Mouse (Mus musculus) intestine, postnatal 0 days (tissue): ENCODE measurements around the gene Rnf150. TPM values are rescaled to one million over a fixed set of nuclear protein-coding genes. Genes with fewer than 3 reads are reported as not detected.
"Not testable (repeated sequence)": the region's sequence is repeated elsewhere in the genome, so short reads cannot be mapped to it uniquely, and the experiment has no call there.

Source experiments
- ATAC-seq: fragments of 200-750 bp; cut with Nextera tagmentation; 2 replicates; pipeline ENCODE4 v1.8.0; 2017; ENCODE audit warnings: mild to moderate bottlenecking, moderate TSS enrichment, moderate library complexity
- H3K27ac ChIP-seq: fragments of 300-500 bp; sonication (generic); 2 replicates; pipeline ENCODE4 v1.5.1; 2014; ENCODE audit warnings: mild to moderate bottlenecking, low read depth, low read length, moderate library complexity
- H3K27me3 ChIP-seq: fragments of 300-500 bp; sonication (generic); replicated peaks from 2 replicates; pipeline ENCODE4 v1.6.1; 2014; ENCODE audit warnings: low read length, mixed read lengths; ENCODE audit not compliant: control insufficient read depth, insufficient read depth
- H3K36me3 ChIP-seq: fragments of 300-500 bp; sonication (generic); 2 replicates; pipeline ENCODE4 v1.6.1; 2014; ENCODE audit warnings: mild to moderate bottlenecking, moderate library complexity; ENCODE audit not compliant: control insufficient read depth, insufficient read depth
- H3K4me1 ChIP-seq: fragments of 300-500 bp; sonication (generic); replicated peaks from 2 replicates; pipeline ENCODE4 v1.6.1; 2014; ENCODE audit warnings: antibody characterized with exemption, low read length, mixed read lengths; ENCODE audit not compliant: control insufficient read depth, insufficient read depth
- H3K4me2 ChIP-seq: fragments of 300-500 bp; sonication (generic); replicated peaks from 2 replicates; pipeline ENCODE4 v1.6.1; 2014; ENCODE audit warnings: low read depth, mild to moderate bottlenecking, moderate library complexity
- H3K4me3 ChIP-seq: fragments of 300-500 bp; sonication (generic); 2 replicates; pipeline ENCODE4 v1.5.1; 2014; ENCODE audit warnings: low read depth, low read length
- H3K9ac ChIP-seq: fragments of 300-500 bp; sonication (generic); 2 replicates; pipeline ENCODE4 v1.6.1; 2014; ENCODE audit warnings: mild to moderate bottlenecking, low read depth, low read length
- H3K9me3 ChIP-seq: fragments of 300-500 bp; sonication (generic); 2 replicates; pipeline ENCODE4 v1.6.1; 2016; ENCODE audit warnings: mixed run types; ENCODE audit not compliant: control insufficient read depth
- CTCF ChIP-seq: sonication (generic); IDR thresholded peaks from 2 replicates; pipeline ENCODE4 v1.5.1; 2016; ENCODE audit warnings: low read depth, mild to moderate bottlenecking, control low read depth, antibody characterized with exemption, moderate library complexity
- WGBS: fragments of 180-500 bp; shearing (Covaris S2); extraction: QIAGEN DNeasy Blood & Tissue Kit; methylation state at CpG from one replicate; pipeline ENCODE4 v1.1.7; 2014; 5-methylcytosine and 5-hydroxymethylcytosine counted together
- polyA plus RNA-seq: library from polyadenylated mRNA; unstranded; fragments of >200 nt; fragmentation: Nextera tagmentation; extraction: Ambion mirVana; gene quantifications from 2 replicates; pipeline ENCODE4 v1.2.1, GENCODE M21; 2015

Rnf150 gene
- polyA plus RNA-seq, 1 experiment from 2014 or later, result 0.53 TPM

GRCm38 (mm10) chr8:83076621-83077020, 213.5 kb downstream of the Rnf150 start:
- H3K36me3 ChIP-seq, result no peaks in the 10 kb centered on the region
- H3K9ac ChIP-seq, result no peak overlapping the region
- 95% methylated on average over 1 of the region's 1 CpGs for WGBS
- no peaks in the 10 kb centered on the region for H3K9me3 ChIP-seq
- H3K27me3 ChIP-seq, result no peaks in the 10 kb centered on the region
- no peak overlapping the region for H3K4me3 ChIP-seq
- H3K27ac ChIP-seq, result no peak overlapping the region
- no peak overlapping the region for H3K4me2 ChIP-seq
- no peak for TF ChIP-seq CTCF
- no peaks in the 10 kb centered on the region for H3K4me1 ChIP-seq
- no peak for ATAC-seq

DNA sequence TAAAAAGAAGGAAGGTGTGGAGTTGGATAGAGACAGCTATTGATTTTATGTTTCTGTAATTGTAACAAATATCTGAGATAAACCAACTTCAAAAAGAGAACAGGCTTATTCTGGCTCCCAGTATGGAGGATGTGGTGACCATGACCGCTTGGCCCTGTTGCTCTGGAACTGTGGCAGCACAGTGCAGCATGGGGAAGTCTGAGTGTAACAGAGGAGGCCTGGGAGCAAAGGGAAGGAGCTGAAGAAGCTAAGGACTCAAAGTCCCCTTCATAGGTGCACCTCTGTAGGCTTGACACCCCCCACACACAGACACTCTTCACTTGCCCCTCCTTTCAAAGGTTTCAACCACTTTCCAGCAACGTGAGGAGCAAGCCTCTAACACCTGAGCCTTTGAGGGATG, 214.2 kb downstream of the Rnf150 start:
- no peaks in the 10 kb centered on the region for H3K36me3 ChIP-seq
- no peaks in the 10 kb centered on the region for H3K4me1 ChIP-seq
- TF ChIP-seq CTCF, result no peak
- no peaks in the 10 kb centered on the region for H3K9me3 ChIP-seq
- WGBS, result 76% methylated on average over 2 of the region's 2 CpGs
- no peak for ATAC-seq
- H3K9ac ChIP-seq, result no peak overlapping the region
- no peaks in the 10 kb centered on the region for H3K27me3 ChIP-seq
- H3K4me2 ChIP-seq, result no peak overlapping the region
- H3K4me3 ChIP-seq, result no peak overlapping the region
- no peak overlapping the region for H3K27ac ChIP-seq

GRCm38 (mm10) chr8:83078701-83079533, 215.8 kb downstream of the Rnf150 start:
- no peak overlapping the region for H3K4me3 ChIP-seq
- ATAC-seq, result no peak
- no peaks in the 10 kb centered on the region for H3K27me3 ChIP-seq
- H3K9me3 ChIP-seq, result no peaks in the 10 kb centered on the region
- TF ChIP-seq CTCF, result no peak
- H3K36me3 ChIP-seq, result no peaks in the 10 kb centered on the region
- WGBS, result 59% methylated on average over 12 of the region's 12 CpGs
- no peaks in the 10 kb centered on the region for H3K4me1 ChIP-seq
- no peak overlapping the region for H3K4me2 ChIP-seq
- H3K9ac ChIP-seq, result no peak overlapping the region
- H3K27ac ChIP-seq, result no peak overlapping the region

DNA sequence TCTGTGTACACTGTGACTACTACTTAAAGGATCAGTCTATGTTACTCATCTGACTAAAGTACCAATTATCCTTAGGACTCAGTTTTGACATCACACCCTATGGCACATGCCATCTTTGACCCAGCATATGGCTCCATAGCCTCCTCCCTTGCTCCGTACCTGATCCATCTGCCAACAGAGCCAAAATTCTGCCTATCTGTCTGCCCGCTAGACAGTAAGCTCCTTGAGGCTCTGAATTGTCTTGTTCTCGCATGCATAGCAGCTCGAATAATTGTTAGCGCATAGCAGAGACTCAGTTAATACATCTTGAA, 216.3 kb downstream of the Rnf150 start:
- no peak for ATAC-seq
- no peak overlapping the region for H3K4me3 ChIP-seq
- H3K4me2 ChIP-seq, result no peak overlapping the region
- H3K9ac ChIP-seq, result no peak overlapping the region
- H3K9me3 ChIP-seq, result no peaks in the 10 kb centered on the region
- H3K27ac ChIP-seq, result no peak overlapping the region
- 91% methylated on average over 5 of the region's 5 CpGs for WGBS
- no peak for TF ChIP-seq CTCF
- H3K4me1 ChIP-seq, result no peaks in the 10 kb centered on the region
- no peaks in the 10 kb centered on the region for H3K27me3 ChIP-seq
- no peaks in the 10 kb centered on the region for H3K36me3 ChIP-seq

DNA sequence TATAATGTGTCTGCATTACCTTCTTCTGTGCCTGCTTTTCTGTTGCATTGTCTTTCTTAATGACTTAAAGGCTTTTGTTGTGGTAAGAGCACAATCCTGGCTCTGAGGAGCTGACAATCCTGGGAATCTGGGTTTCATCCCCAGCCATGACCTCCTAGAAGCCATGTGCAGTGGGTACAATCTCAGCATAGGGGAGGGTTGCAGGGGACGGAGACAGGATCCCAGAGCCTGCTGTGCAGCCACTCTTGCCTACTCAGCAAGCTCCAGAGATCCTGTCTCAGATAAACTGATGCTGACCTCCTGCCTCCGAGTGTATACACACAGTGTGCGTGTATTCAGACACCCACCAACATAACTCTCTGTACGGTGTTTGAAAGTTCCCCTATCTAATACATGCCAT, 218.1 kb downstream of the Rnf150 start:
- no peak overlapping the region for H3K4me2 ChIP-seq
- H3K9me3 ChIP-seq, result no peaks in the 10 kb centered on the region
- ATAC-seq, result no peak
- no peak for TF ChIP-seq CTCF
- no peaks in the 10 kb centered on the region for H3K4me1 ChIP-seq
- WGBS, result 56% methylated on average over 4 of the region's 4 CpGs
- H3K36me3 ChIP-seq, result no peaks in the 10 kb centered on the region
- H3K9ac ChIP-seq, result no peak overlapping the region
- no peak overlapping the region for H3K27ac ChIP-seq
- H3K27me3 ChIP-seq, result no peaks in the 10 kb centered on the region
- H3K4me3 ChIP-seq, result no peak overlapping the region

DNA sequence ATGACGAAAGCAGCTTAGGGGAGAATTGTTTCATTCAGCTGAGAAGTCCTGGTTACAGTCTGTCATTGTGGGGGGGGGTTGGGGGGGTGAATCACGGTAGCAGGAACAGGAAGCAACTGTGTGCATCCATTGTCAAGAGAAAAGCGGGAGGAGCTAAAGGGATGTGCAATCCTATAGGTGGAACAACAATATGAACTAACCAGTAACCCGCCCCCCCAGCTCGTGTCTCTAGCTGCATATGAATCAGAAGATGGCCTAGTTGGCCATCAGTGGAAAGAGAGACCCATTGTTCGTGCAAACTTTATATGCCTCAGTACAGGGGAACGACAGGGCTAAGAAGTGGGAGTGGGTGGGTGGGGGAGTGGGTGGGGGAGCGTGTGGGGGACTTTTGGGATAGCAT, 218.7 kb downstream of the Rnf150 start:
- not testable (repeated sequence) for H3K36me3 ChIP-seq, H3K9ac ChIP-seq, H3K4me1 ChIP-seq, H3K9me3 ChIP-seq, H3K27ac ChIP-seq, H3K4me2 ChIP-seq, H3K4me3 ChIP-seq, H3K27me3 ChIP-seq, ATAC-seq
- 75% methylated on average over 7 of the region's 8 CpGs for WGBS

GRCm38 (mm10) chr8:83082251-83082650, 219.1 kb downstream of the Rnf150 start:
- Histone ChIP-seq H3K4me2 (no peak overlapping the region), H3K9ac (no peak overlapping the region), H3K36me3 (no peaks in the 10 kb centered on the region), H3K4me1 (no peaks in the 10 kb centered on the region), H3K9me3 (no peaks in the 10 kb centered on the region), H3K27me3 (no peaks in the 10 kb centered on the region), H3K4me3 (no peak overlapping the region), H3K27ac (no peak overlapping the region)
- ATAC-seq, result no peak
- WGBS, result 82% methylated on average over 7 of the region's 7 CpGs
- TF ChIP-seq CTCF, result no peak
